Mouse (Mus musculus) heart, postnatal 10 days (tissue): ENCODE measurements at regions not wholly inside any gene's neighbourhood (a gene's known extent, or its start where the extent isn't known, plus 50 kb on each side); places are given as distances from the start of the nearest gene placed in this dataset.

ENCODE experiments used
- DNase-seq, 2 experiments: peaks; one replicate each; pipeline ENCODE4 v3.0.0; 2021
- intact Hi-C: fragments of 180-260 bp; cut with DNase I; formaldehyde crosslinking; loops from one replicate; pipeline ENCODE4 v1.15.1; 2025

DNA sequence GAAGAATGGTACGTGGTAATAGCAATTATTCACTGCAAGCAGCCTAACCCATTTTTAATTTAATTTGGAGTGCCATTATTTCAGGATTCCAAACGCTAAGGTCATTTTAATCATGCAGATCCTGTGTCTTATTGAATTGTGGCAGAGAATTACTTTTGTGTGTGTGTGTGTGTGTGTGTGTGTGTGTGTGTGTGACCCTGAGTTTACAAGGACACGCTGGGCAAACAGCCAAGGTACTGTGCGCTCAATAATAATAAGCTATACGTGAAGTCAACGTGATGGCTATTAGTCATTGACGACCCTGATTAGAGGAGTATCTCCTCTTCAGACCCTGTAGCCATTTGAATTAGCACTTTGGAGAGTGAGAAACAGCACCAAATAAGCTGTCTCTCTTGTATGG lies 144.1 kb downstream of the Klf7 start:
- DNase-seq = no peak
- intact Hi-C loops = no loop called here

DNA sequence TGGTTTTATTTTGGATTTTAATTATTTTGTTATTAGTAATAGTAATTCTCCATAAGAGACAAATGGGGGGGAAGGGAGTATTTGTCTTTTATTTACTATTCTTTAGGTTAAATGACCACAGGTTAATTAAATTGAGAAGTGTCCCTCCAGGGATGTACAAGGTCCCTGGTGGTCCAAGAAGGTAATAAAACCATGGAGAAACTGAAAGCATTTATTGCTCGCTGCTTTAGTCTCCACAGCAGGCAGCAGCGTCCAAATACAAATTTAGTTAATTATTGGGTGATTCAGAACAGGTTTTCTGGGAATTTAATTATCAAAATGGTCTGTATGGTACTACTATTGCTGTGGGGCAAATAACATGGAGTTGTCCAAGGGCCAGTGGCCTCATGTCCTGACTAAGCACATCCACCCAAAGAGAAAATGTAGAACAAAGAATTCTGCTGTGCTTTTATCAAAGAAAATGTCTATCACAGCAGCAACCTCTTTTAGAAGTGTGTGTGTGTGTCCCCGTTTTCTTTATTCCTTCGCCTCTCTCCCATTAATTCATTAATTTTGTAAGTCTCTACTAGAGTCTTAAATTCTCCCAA lies 144.7 kb downstream of the Klf7 start:
- intact Hi-C loops = no loop called here

DNA sequence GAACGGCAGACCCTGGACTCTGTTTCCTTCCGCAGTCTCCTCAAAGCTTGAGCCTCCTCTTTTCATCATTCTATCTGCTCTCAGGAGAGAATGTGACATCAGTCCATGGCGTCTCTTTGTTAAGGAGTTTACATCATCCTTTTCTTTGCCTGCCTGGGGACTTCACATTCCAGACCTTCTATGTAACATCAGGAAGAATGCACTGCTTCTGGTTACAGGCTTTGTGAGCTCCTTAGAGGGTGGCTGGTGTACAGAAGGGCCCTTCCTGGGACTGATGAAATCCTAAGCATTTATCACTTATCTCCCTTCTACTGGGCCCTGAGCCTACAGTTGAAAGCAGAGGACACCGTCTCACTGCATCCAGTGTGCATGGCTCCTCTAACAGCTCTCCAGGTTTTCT lies 145.2 kb downstream of the Klf7 start:
- intact Hi-C loops = no loop called here
- DNase-seq = no peak

More for the DNA sequence above, 144.7 kb downstream of the Klf7 start:
- no peak for DNase-seq

DNA sequence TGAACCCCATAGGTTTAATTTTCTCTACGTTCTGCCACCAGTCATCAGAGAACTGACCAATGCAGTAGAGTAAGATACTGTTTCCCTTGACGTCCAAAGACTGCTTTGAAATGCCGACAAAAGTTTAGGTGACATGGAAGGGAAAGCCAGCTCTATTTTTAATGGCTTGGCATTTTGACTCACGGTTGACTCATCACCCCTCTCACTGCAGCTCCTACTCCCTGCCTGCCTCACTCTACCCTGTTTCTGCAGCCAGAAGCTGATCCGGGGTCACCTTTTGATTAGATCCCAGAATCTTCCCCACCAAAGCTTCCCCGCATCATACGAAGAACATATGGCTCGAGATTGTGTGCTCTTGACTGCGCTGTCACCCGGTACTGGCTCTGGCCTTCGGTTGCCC lies 154.2 kb downstream of the Klf7 start:
- DNase-seq = no peak
- intact Hi-C loops = no loop called here

DNA sequence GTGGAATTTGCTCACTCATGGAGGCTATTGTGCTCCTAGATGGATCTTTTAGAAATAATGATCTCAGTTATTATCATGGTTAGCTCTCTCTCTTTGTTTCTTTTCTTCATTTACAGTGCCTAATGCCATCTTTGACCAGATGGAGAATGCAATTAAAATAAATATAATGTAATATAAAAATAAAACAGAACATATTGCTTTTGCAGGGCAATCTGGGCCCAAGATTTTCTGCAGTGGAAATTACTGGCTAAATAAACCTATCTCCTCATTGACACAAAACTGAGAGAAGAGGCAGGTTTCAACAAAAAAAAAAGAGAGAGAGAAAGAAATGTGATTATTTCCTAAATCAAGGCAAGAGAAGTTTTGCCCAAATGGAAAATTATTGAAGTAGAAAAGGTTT lies 156.6 kb downstream of the Klf7 start:
- no peak for DNase-seq
- intact Hi-C loops = no loop called here

DNA sequence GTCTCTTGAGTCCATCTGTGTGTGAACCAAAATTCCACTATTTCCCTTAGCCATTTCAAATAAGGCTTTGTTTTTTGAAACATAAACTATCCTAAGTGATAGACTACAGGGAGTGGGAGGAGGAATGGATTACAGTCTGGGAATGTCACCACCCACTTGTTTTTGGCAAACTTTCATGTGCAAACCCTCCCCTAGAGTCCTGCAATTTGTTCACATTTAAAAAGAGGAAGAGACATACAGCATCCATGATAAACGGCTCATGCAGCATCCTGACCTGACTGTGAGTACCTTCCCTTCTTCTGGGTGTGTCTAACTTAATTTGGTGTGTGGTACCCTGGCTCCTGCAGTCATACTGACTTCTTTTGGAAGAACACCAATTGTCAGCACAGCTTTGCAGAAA lies 157.6 kb downstream of the Klf7 start:
- DNase-seq = peak; percentile 23 to 26
- intact Hi-C loops = no loop called here

DNA sequence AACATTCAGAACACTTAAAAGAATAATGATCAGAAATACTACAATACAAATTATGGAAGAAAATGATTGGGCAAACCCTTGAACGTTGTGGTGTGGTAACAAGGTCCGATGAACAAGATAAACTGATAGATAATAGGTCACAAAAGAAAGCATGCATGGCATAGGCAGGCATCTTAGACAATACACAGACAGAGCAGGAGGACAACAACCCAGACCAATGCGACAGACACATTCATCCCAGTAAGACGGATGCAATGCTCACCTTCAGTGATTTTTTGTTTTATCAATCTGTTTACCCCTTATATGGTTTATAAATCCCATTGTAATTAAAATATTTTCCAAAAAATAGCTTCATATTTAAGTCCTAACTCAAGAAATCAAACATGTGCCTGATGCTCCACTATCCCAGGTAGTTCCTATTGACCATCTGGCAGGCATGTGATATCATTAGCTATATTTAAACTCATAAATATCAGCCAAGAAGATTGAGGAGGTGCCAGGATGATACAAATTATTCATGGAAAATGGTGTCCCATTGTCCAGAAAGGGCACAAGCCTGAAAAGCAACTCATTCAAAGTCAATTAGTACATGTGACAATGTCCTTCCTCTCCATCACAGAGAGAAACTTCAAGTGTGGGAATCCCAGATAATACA lies 166.3 kb downstream of the Klf7 start:
- intact Hi-C loops = no loop called here
- DNase-seq = no peak

DNA sequence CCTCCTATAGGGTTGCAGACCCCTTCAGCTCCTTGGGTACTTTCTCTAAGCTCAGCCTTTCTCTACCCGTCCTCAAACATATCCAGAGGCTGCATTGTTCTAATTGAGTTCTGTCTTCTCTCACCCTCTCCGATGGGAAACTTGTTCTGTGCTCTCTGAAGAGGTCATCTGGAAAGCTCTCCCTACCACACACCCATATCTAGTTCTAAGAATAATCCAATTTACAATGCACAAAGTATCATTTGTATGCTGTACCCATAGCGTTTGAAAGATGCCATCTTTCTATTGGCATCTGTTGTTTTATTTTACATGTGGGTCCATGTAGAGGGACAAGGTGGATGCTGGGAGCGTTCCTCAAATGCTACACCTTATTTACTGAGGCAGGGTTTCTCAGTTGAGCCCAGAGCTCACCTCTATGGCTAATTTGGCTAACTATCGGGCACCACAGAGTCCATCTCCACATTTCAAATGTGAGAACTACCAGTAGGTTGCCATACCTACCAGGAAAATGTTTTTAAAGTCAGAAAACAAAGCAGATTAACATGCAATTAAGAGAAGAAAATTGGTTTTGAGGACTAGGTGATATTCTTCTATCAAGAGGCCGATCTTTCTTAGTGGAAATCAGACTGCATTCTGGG lies 167.1 kb downstream of the Klf7 start:
- intact Hi-C loops = loop anchor here (5.0 kb wide), 4 partner anchors 82 to 347 kb away; no protein-coding TSS in a partner anchor
- no peak for DNase-seq

DNA sequence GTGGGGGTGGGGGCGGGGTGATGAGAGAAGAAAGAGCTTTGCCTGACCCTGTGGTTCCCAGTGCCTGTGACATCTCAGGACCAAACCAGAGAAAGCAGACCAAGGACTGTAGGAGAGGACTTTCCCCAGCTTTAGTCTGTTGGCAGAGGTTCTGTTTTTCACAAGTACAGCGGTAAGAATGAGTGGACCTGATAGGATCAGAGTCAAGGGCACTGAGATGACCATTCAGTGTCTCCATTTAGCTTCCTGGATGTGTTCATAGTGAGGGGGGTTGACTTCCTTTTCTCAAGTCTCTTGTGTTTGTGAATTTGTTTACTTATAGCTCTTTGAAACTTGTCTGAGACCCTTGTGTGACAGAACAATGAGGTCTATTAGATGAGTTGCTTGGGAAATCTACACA lies 167.9 kb downstream of the Klf7 start:
- no peak for DNase-seq
- intact Hi-C loops = loop anchor here (5.0 kb wide), 4 partner anchors 83 to 348 kb away; no protein-coding TSS in a partner anchor

DNA sequence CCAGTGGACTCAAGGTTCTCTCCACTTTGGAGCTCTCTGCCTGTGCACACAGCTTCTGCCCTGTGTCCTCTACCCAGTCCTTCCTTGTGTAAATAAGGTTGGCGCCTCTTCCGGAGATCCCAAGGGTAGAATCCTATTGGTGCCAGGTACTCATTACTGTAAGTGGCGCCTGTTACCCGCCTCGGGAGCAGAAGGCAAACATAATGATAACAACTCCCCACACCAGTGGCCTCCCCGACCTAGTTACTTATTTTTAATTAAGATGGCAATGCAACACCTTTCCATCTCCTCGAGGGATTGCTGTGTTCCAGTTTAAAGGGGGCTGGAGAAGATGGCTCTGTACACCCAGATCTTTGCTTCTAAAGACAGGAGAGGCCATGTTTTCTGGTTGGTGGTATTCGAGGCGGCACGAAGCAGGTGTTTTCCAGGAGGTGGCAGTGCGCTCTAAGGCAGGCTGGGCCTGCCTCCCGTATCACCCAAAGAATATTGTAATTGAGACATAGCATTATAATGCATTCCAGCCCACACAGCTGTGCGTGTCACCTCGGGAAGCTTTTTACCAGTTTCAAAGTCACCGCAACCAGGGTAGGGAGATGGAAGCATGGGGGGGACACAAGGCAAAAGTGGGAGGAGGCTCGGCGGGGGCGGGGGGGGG lies 168.7 kb downstream of the Klf7 start:
- intact Hi-C loops = loop anchor here (1.0 to 5.0 kb wide), 7 partner anchors 65 to 492 kb away; no protein-coding TSS in a partner anchor
- DNase-seq = peak; percentile 62 to 75

DNA sequence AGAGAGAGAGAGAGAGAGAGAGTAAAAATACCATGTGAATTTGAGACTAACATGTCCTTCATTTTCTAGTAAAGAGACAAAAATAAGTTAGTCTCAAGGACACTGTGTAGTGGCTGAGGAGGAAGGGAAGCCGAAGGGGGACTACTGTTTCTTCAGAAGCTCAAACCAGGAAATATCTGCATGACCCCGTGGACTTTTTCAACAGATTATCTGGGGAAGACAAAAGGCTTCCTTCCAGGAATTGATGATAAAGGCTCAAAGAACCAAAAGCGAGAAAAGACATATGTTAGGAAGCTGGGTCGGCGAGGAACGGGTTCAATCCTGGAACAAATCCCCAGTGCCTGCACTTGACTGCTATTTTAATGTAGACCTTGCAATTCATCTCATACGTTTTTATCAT lies 170.4 kb downstream of the Klf7 start:
- intact Hi-C loops = loop anchor here (2.0 to 5.0 kb wide), 6 partner anchors 67 to 351 kb away; no protein-coding TSS in a partner anchor
- DNase-seq = no peak

DNA sequence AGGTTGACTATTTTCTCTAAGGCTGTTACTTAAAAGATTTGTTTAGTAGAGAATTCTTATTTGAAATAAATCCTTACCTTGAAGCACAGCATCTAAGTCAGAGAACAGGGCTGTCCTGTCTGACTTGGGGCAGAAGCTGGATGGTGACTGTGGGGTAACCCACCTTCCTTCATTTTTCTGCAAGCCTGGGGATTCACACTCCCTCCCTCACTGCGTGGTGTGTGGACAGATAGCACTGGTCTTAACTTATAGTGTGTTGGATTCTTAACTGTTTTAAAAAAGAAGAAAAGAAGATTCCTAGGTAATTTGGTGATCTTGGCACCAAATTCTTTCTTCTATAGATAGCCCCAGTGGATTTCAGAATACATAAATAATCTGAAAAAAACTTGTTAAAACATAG lies 174.8 kb downstream of the Klf7 start:
- intact Hi-C loops = no loop called here
- no peak for DNase-seq

DNA sequence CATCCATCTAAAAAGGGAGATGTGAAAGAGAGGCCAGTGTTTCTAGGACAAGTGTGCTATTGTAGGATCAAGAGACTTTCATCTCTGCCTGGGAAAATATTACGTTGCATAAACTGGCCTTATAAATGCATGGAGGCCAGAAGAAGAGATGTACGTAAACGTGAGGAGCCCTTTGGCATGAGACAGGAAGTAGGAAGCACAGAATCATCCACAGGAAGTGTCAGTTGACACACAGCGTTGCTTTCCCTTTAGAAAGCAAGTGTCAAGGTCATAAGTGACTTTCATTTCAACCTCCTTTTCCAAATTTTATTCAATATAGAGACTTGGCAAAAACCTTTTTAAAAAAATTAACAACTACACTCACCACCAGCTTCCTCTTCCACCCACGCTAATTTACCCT lies 175.2 kb downstream of the Klf7 start:
- DNase-seq = no peak
- intact Hi-C loops = no loop called here

DNA sequence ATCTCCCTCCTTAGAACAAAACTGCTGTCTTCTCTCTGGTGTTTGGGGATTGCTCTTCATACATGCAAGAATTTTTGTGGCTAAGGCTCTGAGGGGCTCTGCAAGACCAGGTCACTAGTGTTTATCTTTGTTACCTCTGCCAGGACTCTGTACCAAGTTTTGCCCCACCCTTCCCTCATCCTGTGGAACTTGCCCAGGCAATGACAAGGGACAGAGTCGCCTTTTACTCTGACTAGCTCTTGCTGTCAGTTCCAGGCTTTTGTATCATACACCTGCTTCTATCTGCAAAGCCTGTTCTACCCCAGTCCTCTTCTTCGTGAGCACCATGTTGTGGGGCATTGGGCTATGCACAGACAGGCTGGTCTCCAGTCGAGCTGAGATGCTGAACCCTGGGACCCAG lies 175.7 kb upstream of the 4933402D24Rik start:
- intact Hi-C loops = no loop called here
- no peak for DNase-seq

DNA sequence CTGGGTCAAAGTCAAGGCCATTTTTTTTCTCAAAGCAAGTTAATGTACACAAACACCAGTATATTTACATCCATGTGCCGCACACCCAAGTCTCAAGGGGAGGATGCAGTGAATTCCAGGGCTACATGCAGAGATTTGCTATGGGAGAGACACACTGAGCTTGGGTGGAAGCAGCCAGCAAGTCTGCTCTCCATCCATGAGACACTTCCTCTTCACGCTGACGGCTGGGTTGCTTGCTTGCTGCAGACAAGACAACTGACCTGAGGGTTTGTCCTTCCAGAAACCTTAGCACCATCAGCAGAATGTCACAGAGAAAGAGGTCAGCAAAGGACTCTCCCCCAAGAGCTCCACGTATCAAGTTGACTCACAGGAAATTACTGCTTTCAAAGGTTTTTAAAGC lies 169.3 kb upstream of the 4933402D24Rik start:
- no peak for DNase-seq
- intact Hi-C loops = no loop called here

DNA sequence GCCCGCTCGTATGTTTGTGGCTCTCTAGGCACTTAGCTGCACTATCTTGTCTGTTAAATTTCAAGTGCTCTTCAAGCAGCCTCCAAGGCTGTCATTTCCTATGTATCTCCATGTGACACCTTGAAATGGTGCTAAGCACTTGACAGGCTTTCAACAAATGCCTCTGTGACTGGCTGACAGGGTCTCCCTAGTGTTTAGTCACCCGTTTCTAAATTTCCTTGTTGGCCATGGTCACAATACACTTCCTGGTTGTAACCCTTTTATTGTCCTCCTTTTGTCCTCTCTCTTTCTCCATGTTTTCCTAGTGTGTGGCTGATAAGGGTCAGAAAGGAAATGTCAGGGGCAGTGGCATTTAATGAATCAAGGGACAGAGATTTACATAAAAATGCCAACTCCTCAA lies 168.4 kb upstream of the 4933402D24Rik start:
- intact Hi-C loops = no loop called here
- no peak for DNase-seq

DNA sequence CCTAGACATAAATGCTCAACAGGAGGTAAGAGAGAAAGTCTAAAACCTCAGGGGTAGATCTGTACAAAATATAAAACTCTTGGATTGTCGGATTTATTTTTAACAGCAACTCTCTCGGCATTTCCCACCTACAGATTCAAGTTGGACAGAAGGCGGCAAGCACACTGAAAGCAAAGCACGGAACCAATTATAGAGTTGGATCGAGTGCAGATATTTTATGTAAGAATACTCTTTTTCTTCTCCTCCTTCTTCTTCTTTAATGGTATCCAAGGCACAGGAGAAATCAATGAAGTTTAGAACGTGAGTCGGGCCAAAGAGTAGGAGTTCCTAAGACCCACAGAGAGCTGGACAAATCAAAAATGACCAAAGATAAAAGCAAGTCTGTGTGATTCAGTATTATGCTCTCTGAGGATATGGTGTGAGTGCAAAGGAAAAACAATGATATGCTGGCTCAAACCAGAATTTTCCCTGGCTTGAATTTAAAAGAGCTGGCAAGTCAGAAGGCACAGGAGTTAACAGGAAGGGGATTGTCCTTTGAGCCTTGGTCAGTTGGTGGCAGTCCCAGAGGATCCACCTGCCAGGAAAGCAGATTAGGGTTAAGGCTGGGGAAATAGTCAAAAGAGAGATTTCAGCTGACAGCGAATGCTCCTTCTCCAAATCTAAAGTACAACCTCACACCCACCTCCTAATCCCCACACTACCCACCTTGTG lies 165.7 kb upstream of the 4933402D24Rik start:
- DNase-seq = no peak
- intact Hi-C loops = no loop called here

DNA sequence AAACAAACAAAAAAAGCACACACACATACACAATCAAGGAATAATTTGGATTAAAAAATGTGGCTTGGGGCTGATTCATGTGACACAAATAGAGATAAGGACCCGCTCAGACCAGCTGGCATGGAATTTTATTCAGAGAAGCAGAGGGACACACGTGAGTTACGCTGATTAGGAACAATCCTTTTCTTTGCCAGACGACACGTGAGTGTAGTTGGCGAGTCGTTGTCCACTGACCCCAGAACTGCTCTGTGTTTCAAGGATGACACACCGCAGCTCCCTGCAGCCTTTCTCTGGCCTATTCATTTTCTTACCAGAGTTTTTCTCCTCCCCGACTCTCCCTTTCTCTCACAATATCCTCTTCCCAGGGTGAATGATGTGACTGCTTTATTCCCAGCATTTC lies 163.4 kb upstream of the 4933402D24Rik start:
- peak; percentile 14 to 35 for DNase-seq
- intact Hi-C loops = no loop called here

DNA sequence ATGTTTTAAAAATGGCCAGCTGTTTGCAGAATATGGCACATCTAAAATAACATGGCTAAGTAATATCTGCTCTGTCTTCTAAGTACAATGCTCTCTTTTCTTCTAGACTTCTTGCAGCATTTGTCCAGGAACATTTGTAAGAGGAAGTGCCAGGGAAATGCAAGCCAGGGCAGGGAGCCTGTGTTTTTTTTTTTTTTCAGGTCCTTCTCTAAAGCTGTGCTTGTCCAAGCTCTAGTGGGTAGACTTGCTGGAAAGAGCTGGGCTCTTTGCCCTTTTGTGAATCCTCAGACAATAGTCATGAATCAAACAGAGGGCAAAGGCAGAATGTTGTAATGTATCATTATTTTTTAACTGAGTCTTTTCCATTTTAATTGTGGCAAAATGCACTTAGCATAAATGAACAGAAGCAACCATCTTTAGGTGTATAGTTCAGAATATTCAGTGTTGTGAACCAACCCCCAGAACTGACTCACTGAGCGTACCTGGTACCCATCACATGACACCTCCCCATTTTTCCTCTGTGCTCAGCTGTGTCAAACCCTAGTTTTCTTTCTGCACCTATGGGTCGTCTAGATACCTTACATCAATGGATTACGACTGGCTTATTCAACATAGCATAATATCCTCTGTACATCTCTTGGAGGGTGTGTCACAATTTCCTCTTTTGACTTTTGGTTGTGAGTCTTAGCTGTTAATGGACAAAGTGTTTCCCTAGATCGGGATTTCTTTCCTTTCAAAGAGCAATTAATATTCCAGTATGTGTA lies 160.5 kb upstream of the 4933402D24Rik start:
- no peak for DNase-seq
- intact Hi-C loops = no loop called here

DNA sequence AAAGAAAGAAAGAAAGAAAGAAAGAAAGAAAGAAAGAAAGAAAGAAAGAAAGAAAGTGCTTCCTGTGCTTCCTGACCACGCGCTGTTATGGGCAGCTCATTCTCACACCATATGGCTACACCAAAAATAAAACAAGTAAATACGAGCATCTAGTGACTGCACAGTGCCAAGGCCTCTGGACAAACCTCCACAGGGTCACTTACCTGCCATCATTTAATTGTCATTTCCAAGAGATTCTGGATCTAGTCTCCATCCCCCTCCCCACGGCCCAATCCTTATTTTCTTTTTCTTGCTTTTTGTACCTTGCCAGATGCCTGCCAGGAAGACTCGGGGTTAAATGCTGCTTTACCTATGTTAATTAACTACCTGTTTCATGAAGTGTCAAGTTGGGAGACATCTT lies 159.8 kb upstream of the 4933402D24Rik start:
- intact Hi-C loops = no loop called here
- no peak for DNase-seq
